ENCODE assay signal across 10 mouse cellular contexts in genomic region chr6:72880913-72881618, GRCm38 (mm10). TPM values are rescaled to one million over a fixed set of nuclear protein-coding genes. Genes with fewer than 3 reads are reported as not detected.
DNase-seq lines count a peak whose midpoint lies in the region; ATAC-seq and TF ChIP-seq lines count a peak whose summit lies in the region.
"Had no signal": no experiment of that assay in that cellular context is flagged by ENCODE, and none has a peak within 500 bp of the region (broad histone marks: within the 10 kb centered on the region; RNA-seq: fewer than 3 reads in every experiment).

No protein-coding gene starts in this region.

- TF ChIP-seq POLR2A in thymus, adult 2 months (IDR thresholded peaks at IDR 0.05; ENCODE audit: control insufficient read depth, extremely low read depth, insufficient read depth, low read length, poor library complexity): no peak

- DNase-seq in kidney, postnatal 10 days: peak; percentile 28
- no peak for DNase-seq in kidney, postnatal 4 days
- DNase-seq in MN1 (ENCODE audit: low spot score): peak; percentile 28
- peak; percentile 45 to 49 for DNase-seq in natural killer cell, adult 2 months (ENCODE audit: low spot score in 2 of 2)
- no peak for DNase-seq in ovary, postnatal 36 days (ENCODE audit: low spot score)
- no peak for DNase-seq in thymus, adult 2 months
- DNase-seq in gastrocnemius, adult 18-20 months (ENCODE audit: low spot score): no peak
- DNase-seq: gastrocnemius, postnatal 14 days had no signal

- no peak overlapping the region for H3K27ac ChIP-seq in thymus, adult 2 months (ENCODE audit: control insufficient read depth, insufficient read depth, low read length)
- H3K27ac ChIP-seq: lung, embryonic 15.5 days had no signal

- no peaks in the 10 kb centered on the region for H3K36me3 ChIP-seq in thymus, adult 2 months (ENCODE audit: control insufficient read depth, insufficient read depth, low read length)
- H3K36me3 ChIP-seq: lung, embryonic 15.5 days had no signal

- H3K27me3 ChIP-seq in thymus, adult 2 months (ENCODE audit: control insufficient read depth, insufficient read depth, low read length): no peaks in the 10 kb centered on the region
- H3K27me3 ChIP-seq: lung, embryonic 15.5 days had no signal

- peaks cover 7% of the 10 kb centered on the region for H3K4me1 ChIP-seq in thymus, adult 2 months (replicated peaks; ENCODE audit: control insufficient read depth, insufficient read depth, low read length)

- 30% methylated on average over 9 of the region's 9 CpGs for WGBS in thymus, adult 2 months

- peak; percentile 89 to 91 for ATAC-seq in hematopoietic stem cell, adult 5-6 weeks (replicated peaks in 1 of 2; ENCODE audit: insufficient read depth in 1 of 2, low FRiP score in 2 of 2, low TSS enrichment in 1 of 2, low read depth in 1 of 2, poor library complexity in 2 of 2, severe bottlenecking in 2 of 2)

- H3K4me3 ChIP-seq in thymus, adult 2 months (ENCODE audit: control insufficient read depth, insufficient read depth, low read length): no peak overlapping the region
- H3K4me3 ChIP-seq: lung, embryonic 15.5 days had no signal

- TF ChIP-seq CTCF in thymus, adult 2 months (IDR thresholded peaks at IDR 0.05; ENCODE audit: borderline replicate concordance, control insufficient read depth, extremely low read depth, insufficient read depth, low read length, poor library complexity): no peak

RNA-seq across cellular contexts. Expression of gene Kcmf1, which starts 18.7 kb away (rescaled TPM):
- total RNA-seq in hematopoietic stem cell, adult 5-6 weeks (2017): 112 and 159 TPM in 2 replicates
- 162 and 190 TPM in 2 replicates for polyA plus RNA-seq in thymus, adult 2 months (2012; rRNA removed)
- 100 to 1,000 TPM; 178 to 199 TPM for total RNA-seq in gastrocnemius, adult 18-20 months (2021)

Comparison
In these comparisons a context has a peak if more than half of its experiments do, and no peak if none do; other contexts are left out.
1. DNase-seq: peak in kidney, postnatal 10 days (single experiment), MN1 (single experiment) and natural killer cell, adult 2 months (2 of 2); none in kidney, postnatal 4 days (0 of 2), ovary, postnatal 36 days (single experiment), thymus, adult 2 months (single experiment) and gastrocnemius, adult 18-20 months (single experiment).